Mouse (Mus musculus) midbrain, embryonic 16.5 days (tissue): ENCODE data around the gene Slc15a2. TPM values are rescaled to one million over a fixed set of nuclear protein-coding genes. Genes with fewer than 3 reads are reported as not detected.

ENCODE experiments used
- ATAC-seq: fragments of 200-750 bp; cut with Nextera tagmentation; 2 replicates; pipeline ENCODE4 v1.8.0; 2017; ENCODE audit warnings: moderate TSS enrichment
- H3K27ac ChIP-seq: fragments of 300-500 bp; sonication (generic); 2 replicates; pipeline ENCODE4 v1.5.1; 2014; ENCODE audit warnings: mild to moderate bottlenecking, low read length, mixed read lengths
- H3K27me3 ChIP-seq: fragments of 300-500 bp; sonication (generic); 2 replicates; pipeline ENCODE4 v1.6.1; 2014; ENCODE audit warnings: low read depth, low read length, mixed read lengths; ENCODE audit not compliant: control insufficient read depth, insufficient read depth
- H3K36me3 ChIP-seq: fragments of 300-500 bp; sonication (generic); 2 replicates; pipeline ENCODE4 v1.6.1; 2014; ENCODE audit warnings: mild to moderate bottlenecking, low read length, moderate library complexity, mixed read lengths; ENCODE audit not compliant: control insufficient read depth, insufficient read depth
- H3K4me1 ChIP-seq: fragments of 300-500 bp; sonication (generic); 2 replicates; pipeline ENCODE4 v1.6.1; 2014; ENCODE audit warnings: mild to moderate bottlenecking, low read length, mixed read lengths; ENCODE audit not compliant: control insufficient read depth, insufficient read depth
- H3K4me2 ChIP-seq: fragments of 300-500 bp; sonication (generic); 2 replicates; pipeline ENCODE4 v1.6.1; 2014; ENCODE audit warnings: mild to moderate bottlenecking, low read length, mixed read lengths
- H3K4me3 ChIP-seq: fragments of 300-500 bp; sonication (generic); 2 replicates; pipeline ENCODE4 v1.5.1; 2014; ENCODE audit warnings: low read depth, mild to moderate bottlenecking, low read length, moderate library complexity, mixed read lengths
- H3K9ac ChIP-seq: fragments of 300-500 bp; sonication (generic); 2 replicates; pipeline ENCODE4 v1.6.1; 2014; ENCODE audit warnings: low read depth, low read length, mixed read lengths
- H3K9me3 ChIP-seq: fragments of 300-500 bp; sonication (generic); replicated peaks from 2 replicates; pipeline ENCODE4 v1.6.1; 2014; ENCODE audit warnings: mild to moderate bottlenecking, low read length, mixed read lengths; ENCODE audit not compliant: control insufficient read depth, poor library complexity, severe bottlenecking
- WGBS: fragments of 180-500 bp; shearing (Covaris S2); extraction: QIAGEN DNeasy Blood & Tissue Kit; methylation state at CpG from one replicate; pipeline ENCODE4 v1.1.7; 2014; 5-methylcytosine and 5-hydroxymethylcytosine counted together
- polyA plus RNA-seq: library from polyadenylated mRNA; unstranded; fragments of >200 nt; fragmentation: Nextera tagmentation; extraction: Ambion mirVana; gene quantifications from 2 replicates; pipeline ENCODE4 v1.2.1, GENCODE M21; 2015

The Slc15a2 gene
- polyA plus RNA-seq, 1 experiment from 2014 or later, result 12.5 TPM

- no peaks in the 10 kb centered on the region for H3K9me3 ChIP-seq
- no peak overlapping the region for H3K4me3 ChIP-seq
- no peak overlapping the region for H3K27ac ChIP-seq
- no peaks in the 10 kb centered on the region for H3K4me1 ChIP-seq
- no peak overlapping the region for H3K4me2 ChIP-seq
- ATAC-seq, result peak; percentile 60
- no peaks in the 10 kb centered on the region for H3K27me3 ChIP-seq
- no peak overlapping the region for H3K9ac ChIP-seq
- no peaks in the 10 kb centered on the region for H3K36me3 ChIP-seq
Measured at GRCm38 (mm10) chr16:36816916-36817315, 32.2 kb upstream of the Slc15a2 start.

GRCm38 (mm10) chr16:36813680-36814079 lies 28.9 kb upstream of the Slc15a2 start:
- Histone ChIP-seq H3K9me3 (no peaks in the 10 kb centered on the region), H3K4me1 (no peaks in the 10 kb centered on the region), H3K27me3 (no peaks in the 10 kb centered on the region), H3K4me2 (no peak overlapping the region), H3K9ac (no peak overlapping the region), H3K36me3 (no peaks in the 10 kb centered on the region), H3K27ac (no peak overlapping the region), H3K4me3 (no peak overlapping the region)
- 74% methylated on average over 3 of the region's 3 CpGs for WGBS
- ATAC-seq, result no peak

GRCm38 (mm10) chr16:36808616-36809015 lies 23.9 kb upstream of the Slc15a2 start:
- Histone ChIP-seq H3K4me2 (no peak overlapping the region), H3K9me3 (no peaks in the 10 kb centered on the region), H3K4me1 (no peaks in the 10 kb centered on the region), H3K36me3 (no peaks in the 10 kb centered on the region), H3K4me3 (no peak overlapping the region), H3K27ac (no peak overlapping the region), H3K27me3 (no peaks in the 10 kb centered on the region), H3K9ac (no peak overlapping the region)
- 89% methylated on average over 3 of the region's 3 CpGs for WGBS
- no peak for ATAC-seq

GRCm38 (mm10) chr16:36802361-36802760 lies 17.6 kb upstream of the Slc15a2 start:
- WGBS, result 95% methylated on average over 3 of the region's 3 CpGs

GRCm38 (mm10) chr16:36798334-36798733 lies 13.6 kb upstream of the Slc15a2 start:
- Histone ChIP-seq H3K9ac (no peak overlapping the region), H3K9me3 (no peaks in the 10 kb centered on the region), H3K4me1 (no peaks in the 10 kb centered on the region), H3K4me3 (no peak overlapping the region), H3K27ac (no peak overlapping the region), H3K36me3 (no peaks in the 10 kb centered on the region), H3K27me3 (no peaks in the 10 kb centered on the region), H3K4me2 (no peak overlapping the region)
- ATAC-seq, result no peak
- WGBS, result 84% methylated on average over 2 of the region's 2 CpGs

More at GRCm38 (mm10) chr16:36802361-36802760, 17.6 kb upstream of the Slc15a2 start:
- H3K27me3 ChIP-seq, result no peaks in the 10 kb centered on the region
- H3K36me3 ChIP-seq, result no peaks in the 10 kb centered on the region
- H3K4me2 ChIP-seq, result no peak overlapping the region
- H3K4me1 ChIP-seq, result no peaks in the 10 kb centered on the region
- H3K9ac ChIP-seq, result no peak overlapping the region
- H3K9me3 ChIP-seq, result no peaks in the 10 kb centered on the region
- no peak overlapping the region for H3K27ac ChIP-seq
- H3K4me3 ChIP-seq, result no peak overlapping the region
- no peak for ATAC-seq

- no peaks in the 10 kb centered on the region for H3K9me3 ChIP-seq
- no peaks in the 10 kb centered on the region for H3K36me3 ChIP-seq
- H3K4me3 ChIP-seq, result no peak overlapping the region
- no peak overlapping the region for H3K27ac ChIP-seq
- H3K9ac ChIP-seq, result no peak overlapping the region
- H3K4me1 ChIP-seq, result no peaks in the 10 kb centered on the region
- no peaks in the 10 kb centered on the region for H3K27me3 ChIP-seq
- no peak overlapping the region for H3K4me2 ChIP-seq
- WGBS, result 89% methylated on average over 2 of the region's 2 CpGs
- no peak for ATAC-seq
Measured at GRCm38 (mm10) chr16:36794976-36795375, 10.2 kb upstream of the Slc15a2 start.

- Histone ChIP-seq H3K4me3 (no peak overlapping the region), H3K27me3 (no peaks in the 10 kb centered on the region), H3K36me3 (no peaks in the 10 kb centered on the region), H3K4me2 (no peak overlapping the region), H3K27ac (no peak overlapping the region), H3K9me3 (no peaks in the 10 kb centered on the region), H3K9ac (no peak overlapping the region), H3K4me1 (no peaks in the 10 kb centered on the region)
- ATAC-seq, result no peak
- WGBS, result 93% methylated on average over 4 of the region's 4 CpGs
Measured at GRCm38 (mm10) chr16:36790166-36790565, 5.4 kb upstream of the Slc15a2 start.

GRCm38 (mm10) chr16:36786466-36786865 lies 1.7 kb upstream of the Slc15a2 start:
- H3K27ac ChIP-seq, result no peak overlapping the region
- H3K9ac ChIP-seq, result no peak overlapping the region
- ATAC-seq, result no peak
- 92% methylated on average over 7 of the region's 7 CpGs for WGBS
- H3K4me3 ChIP-seq, result no peak overlapping the region
- H3K4me1 ChIP-seq, result peaks cover 2% of the 10 kb centered on the region; the same call in 1 of the 2 replicates
- no peak overlapping the region for H3K4me2 ChIP-seq
- H3K36me3 ChIP-seq, result no peaks in the 10 kb centered on the region
- no peaks in the 10 kb centered on the region for H3K9me3 ChIP-seq
- H3K27me3 ChIP-seq, result no peaks in the 10 kb centered on the region

- H3K27ac ChIP-seq, result peak overlapping the region; percentile 1
- ATAC-seq, result no peak
Measured at GRCm38 (mm10) chr16:36784146-36784545, 616 bp downstream of the Slc15a2 start.

More at GRCm38 (mm10) chr16:36784146-36784545, 616 bp downstream of the Slc15a2 start:
- Histone ChIP-seq H3K36me3 (no peaks in the 10 kb centered on the region), H3K27me3 (no peaks in the 10 kb centered on the region), H3K4me3 (peak overlapping the region; percentile 1; the same call in 1 of the 2 replicates), H3K9ac (no peak overlapping the region), H3K4me2 (no peak overlapping the region), H3K9me3 (no peaks in the 10 kb centered on the region), H3K4me1 (peaks cover 2% of the 10 kb centered on the region; the same call in 1 of the 2 replicates)
- WGBS, result 82% methylated on average over 2 of the region's 2 CpGs
